18 mouse cellular contexts compared by ENCODE assay signal in genomic region chr2:31757472-31757871, GRCm38 (mm10). TPM values are rescaled to one million over a fixed set of nuclear protein-coding genes. Genes with fewer than 3 reads are reported as not detected.
DNase-seq lines count a peak whose midpoint lies in the region; ATAC-seq and TF ChIP-seq lines count a peak whose summit lies in the region.
"Had no signal": no experiment of that assay in that cellular context is flagged by ENCODE, and none has a peak within 500 bp of the region (broad histone marks: within the 10 kb centered on the region; RNA-seq: fewer than 3 reads in every experiment).

No protein-coding gene starts in this region.

- no peaks in the 10 kb centered on the region for H3K36me3 ChIP-seq in embryonic facial prominence, embryonic 12.5 days
- peaks cover 8% of the 10 kb centered on the region for H3K36me3 ChIP-seq in embryonic facial prominence, embryonic 10.5 days (replicated peaks)
- H3K36me3 ChIP-seq in heart, postnatal 0 days (replicated peaks; ENCODE audit: control insufficient read depth, insufficient read depth, low read length), result no peaks in the 10 kb centered on the region; the same call in 1 of the 2 replicates
- H3K36me3 ChIP-seq in kidney, postnatal 0 days (ENCODE audit: insufficient read depth, low read length), result no peaks in the 10 kb centered on the region

- DNase-seq in embryonic facial prominence, embryonic 10.5 days (ENCODE audit: low spot score), result no peak
- DNase-seq in heart, postnatal 0 days (ENCODE audit: low spot score), result no peak
- DNase-seq in heart, postnatal 36 days, result no peak
- DNase-seq in kidney, postnatal 0 days (ENCODE audit: low spot score), result no peak
- DNase-seq in kidney, postnatal 4 days, result no peak
- peak; percentile 72 for DNase-seq in Muller cell, postnatal 12 days (ENCODE audit: inconsistent ontology term)
- no peak for DNase-seq in frontal cortex, adult 2 months (ENCODE audit: extremely low spot score in 1 of 2, low spot score in 1 of 2)
- DNase-seq: cerebellum, adult 11-12 months; cerebellum, postnatal 36 days; liver; lung, adult 18-20 months had no signal

- ATAC-seq in embryonic facial prominence, embryonic 12.5 days (ENCODE audit: insufficient number of reproducible peaks, insufficient read depth, low FRiP score, low TSS enrichment), result no peak
- no peak for ATAC-seq in heart, postnatal 0 days (ENCODE audit: insufficient read depth, low read depth)
- no peak for ATAC-seq in kidney, postnatal 0 days (replicated peaks; ENCODE audit: low FRiP score, low read depth)
- ATAC-seq: inflammation-experienced regulatory T-cells, adult 6 months had no signal

- H3K9ac ChIP-seq in embryonic facial prominence, embryonic 12.5 days, result no peak overlapping the region
- no peak overlapping the region; the same call in 1 of the 2 replicates for H3K9ac ChIP-seq in heart, postnatal 0 days (replicated peaks; ENCODE audit: low read depth, low read length)
- H3K9ac ChIP-seq in kidney, postnatal 0 days (ENCODE audit: low read depth, low read length), result no peak overlapping the region

- no peak overlapping the region for H3K4me2 ChIP-seq in embryonic facial prominence, embryonic 12.5 days (replicated peaks)
- no peak overlapping the region for H3K4me2 ChIP-seq in heart, postnatal 0 days (ENCODE audit: low read depth, low read length)
- H3K4me2 ChIP-seq in kidney, postnatal 0 days (ENCODE audit: low read length), result no peak overlapping the region

- H3K27ac ChIP-seq in embryonic facial prominence, embryonic 12.5 days, result peak overlapping the region; percentile 59; the same call in 1 of the 2 replicates
- H3K27ac ChIP-seq in embryonic facial prominence, embryonic 10.5 days (replicated peaks), result no peak overlapping the region; the same call in 1 of the 2 replicates
- H3K27ac ChIP-seq in heart, postnatal 0 days (ENCODE audit: low read depth), result peak overlapping the region; percentile 59
- peak overlapping the region; percentile 54 for H3K27ac ChIP-seq in kidney, postnatal 0 days
- H3K27ac ChIP-seq: forebrain, embryonic 10.5 days had no signal

- TF ChIP-seq CTCF in heart, postnatal 0 days (IDR thresholded peaks at IDR 0.05; ENCODE audit: low read depth), result no peak
- no peak for TF ChIP-seq CTCF in kidney, postnatal 0 days (IDR thresholded peaks at IDR 0.05; ENCODE audit: low read depth)

- peaks cover 28% of the 10 kb centered on the region for H3K4me1 ChIP-seq in embryonic facial prominence, embryonic 12.5 days
- H3K4me1 ChIP-seq in embryonic facial prominence, embryonic 10.5 days, result peaks cover 50% of the 10 kb centered on the region
- peaks cover 37% of the 10 kb centered on the region for H3K4me1 ChIP-seq in heart, postnatal 0 days (ENCODE audit: control insufficient read depth, insufficient read depth)
- peaks cover 14% of the 10 kb centered on the region for H3K4me1 ChIP-seq in kidney, postnatal 0 days (replicated peaks; ENCODE audit: insufficient read depth, low read length)

- intact Hi-C loops in heart, postnatal 36 days (cut with DNase I), result no loop called here

- no peak for TF ChIP-seq EP300 in heart, postnatal 0 days (IDR thresholded peaks at IDR 0.05; ENCODE audit: low read depth)

- no peak overlapping the region for H3K4me3 ChIP-seq in embryonic facial prominence, embryonic 12.5 days
- no peak overlapping the region for H3K4me3 ChIP-seq in embryonic facial prominence, embryonic 10.5 days
- H3K4me3 ChIP-seq in heart, postnatal 0 days (ENCODE audit: low read depth, low read length), result no peak overlapping the region
- H3K4me3 ChIP-seq in kidney, postnatal 0 days (replicated peaks; ENCODE audit: low read depth, low read length), result no peak overlapping the region
- H3K4me3 ChIP-seq: forebrain, embryonic 10.5 days; megakaryocyte, embryonic 14.5 days had no signal

- H3K27me3 ChIP-seq in embryonic facial prominence, embryonic 12.5 days, result no peaks in the 10 kb centered on the region
- no peaks in the 10 kb centered on the region for H3K27me3 ChIP-seq in embryonic facial prominence, embryonic 10.5 days (replicated peaks; ENCODE audit: low read depth, poor library complexity, severe bottlenecking)
- H3K27me3 ChIP-seq in heart, postnatal 0 days (ENCODE audit: control insufficient read depth, insufficient read depth, low read length), result no peaks in the 10 kb centered on the region
- no peaks in the 10 kb centered on the region for H3K27me3 ChIP-seq in kidney, postnatal 0 days (ENCODE audit: insufficient read depth, low read length)
- H3K27me3 ChIP-seq: megakaryocyte, embryonic 14.5 days had no signal

- no peaks in the 10 kb centered on the region for H3K9me3 ChIP-seq in embryonic facial prominence, embryonic 12.5 days
- H3K9me3 ChIP-seq in embryonic facial prominence, embryonic 10.5 days, result peaks cover 6% of the 10 kb centered on the region; the same call in 1 of the 2 replicates
- 0 out of 2 replicates have a peak, but pooled peaks cover 3% of the 10 kb centered on the region for H3K9me3 ChIP-seq in heart, postnatal 0 days (replicated peaks; ENCODE audit: control insufficient read depth, low read length)
- no peaks in the 10 kb centered on the region for H3K9me3 ChIP-seq in kidney, postnatal 0 days (replicated peaks; ENCODE audit: low read length)
- H3K9me3 ChIP-seq: megakaryocyte, embryonic 14.5 days had no signal

RNA-seq across cellular contexts. Expression of gene Qrfp, which starts 52.9 kb away (rescaled TPM):
- 0.15 and 0.18 TPM in 2 replicates for polyA plus RNA-seq in embryonic facial prominence, embryonic 12.5 days (2016; fragmentation: Nextera tagmentation; extraction: Ambion mirVana)
- polyA plus RNA-seq in embryonic facial prominence, embryonic 10.5 days (2016; fragmentation: Nextera tagmentation; extraction: Ambion mirVana), result 0.19 and 0.20 TPM in 2 replicates
- total RNA-seq in heart, postnatal 0 days (2014; rRNA removed; ENCODE audit: low replicate concordance), result not detected in 2 replicates
- polyA plus RNA-seq in heart, postnatal 0 days (2015; fragmentation: Nextera tagmentation; extraction: Ambion mirVana), result 0.04 TPM in 1 of 2 replicates, not detected in the other
- not detected for total RNA-seq in heart, postnatal 36 days (2021)
- polyA plus RNA-seq in kidney, postnatal 0 days (2015; fragmentation: Nextera tagmentation; extraction: Ambion mirVana), result 0.08 TPM in 2 replicates
- not detected in 2 replicates for polyA plus RNA-seq in frontal cortex, adult 2 months (2012; rRNA removed)
- total RNA-seq: layer of hippocampus, adult 8-10 months; midbrain, postnatal 0 days had no signal
- polyA plus RNA-seq: neural tube, embryonic 14.5 days had no signal
